Mouse (Mus musculus): ENCODE measurements around the gene Bco2. TPM values are rescaled to one million over a fixed set of nuclear protein-coding genes. Genes with fewer than 3 reads are reported as not detected.

Gene Bco2
- total and polyA plus RNA-seq, 2 experiments from 2014 or later: 0.65 to 0.76 TPM

DNA sequence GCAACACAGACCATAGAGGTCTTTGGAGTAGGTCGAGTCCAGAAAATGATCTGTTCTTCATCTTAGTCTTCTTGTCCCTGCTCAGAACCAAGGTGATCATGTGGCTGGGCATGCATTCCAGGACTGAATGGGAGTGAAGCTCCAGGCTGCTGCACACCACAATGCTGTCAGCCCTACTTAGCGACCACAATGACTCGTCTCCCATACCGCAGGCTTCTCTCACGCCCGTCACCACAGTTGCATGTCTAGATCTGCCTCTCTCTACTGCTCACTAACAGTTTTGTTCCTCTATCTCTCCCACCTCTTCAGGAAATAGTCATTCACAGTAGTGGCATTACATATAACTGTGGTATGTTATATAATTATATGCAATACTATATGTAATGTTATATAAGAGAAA, 34.2 kb downstream of the Bco2 start:
- TF ChIP-seq CTCF (IDR thresholded peaks at IDR 0.05; ENCODE audit: low read depth): no peak
- DNase-seq: no peak
- no peaks in the 10 kb centered on the region for H3K27me3 ChIP-seq (ENCODE audit: insufficient read depth, low read length)
- WGBS: 88% methylated on average over 6 of the region's 6 CpGs
- no peak overlapping the region for H3K4me2 ChIP-seq (ENCODE audit: low read depth)
- no peaks in the 10 kb centered on the region for H3K4me1 ChIP-seq (ENCODE audit: insufficient read depth)
- H3K27ac ChIP-seq (ENCODE audit: low read depth, low read length): no peak overlapping the region
- H3K36me3 ChIP-seq (ENCODE audit: insufficient read depth): no peaks in the 10 kb centered on the region
- ATAC-seq: no peak
- H3K9me3 ChIP-seq (ENCODE audit: low read length): no peaks in the 10 kb centered on the region
- H3K9ac ChIP-seq: no peak overlapping the region
- no peak overlapping the region for H3K4me3 ChIP-seq (ENCODE audit: low read depth, low read length)

DNA sequence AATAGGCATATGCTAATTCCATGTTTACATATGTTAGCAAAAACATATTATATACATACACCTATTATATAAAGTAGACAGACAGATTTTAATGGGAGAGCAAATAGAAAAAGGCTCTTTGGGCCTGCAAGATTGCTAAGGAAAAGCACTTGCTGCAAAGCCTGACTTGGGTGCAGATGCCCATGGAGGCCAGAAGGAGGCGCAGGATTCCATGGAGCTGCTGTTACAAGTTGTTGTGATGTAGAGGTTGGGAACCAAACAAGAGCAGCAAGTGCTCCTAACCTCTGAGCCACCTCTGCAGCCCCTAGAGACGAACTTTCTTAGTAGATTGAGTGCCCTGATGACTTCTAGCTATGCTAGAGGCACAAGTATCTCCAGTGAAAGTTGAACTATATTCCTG, 36.2 kb downstream of the Bco2 start:
- ATAC-seq: no peak
- Histone ChIP-seq H3K27me3 (ENCODE audit: insufficient read depth, low read length) (no peaks in the 10 kb centered on the region), H3K36me3 (ENCODE audit: insufficient read depth) (no peaks in the 10 kb centered on the region), H3K4me1 (ENCODE audit: insufficient read depth) (no peaks in the 10 kb centered on the region), H3K9ac (no peak overlapping the region), H3K4me2 (ENCODE audit: low read depth) (no peak overlapping the region), H3K27ac (ENCODE audit: low read depth, low read length) (no peak overlapping the region), H3K4me3 (ENCODE audit: low read depth, low read length) (no peak overlapping the region), H3K9me3 (ENCODE audit: low read length) (no peaks in the 10 kb centered on the region)
- peak; percentile 51 for TF ChIP-seq CTCF (IDR thresholded peaks at IDR 0.05; ENCODE audit: low read depth)
- DNase-seq: no peak
- WGBS: 8% methylated on average over 2 of the region's 2 CpGs

DNA sequence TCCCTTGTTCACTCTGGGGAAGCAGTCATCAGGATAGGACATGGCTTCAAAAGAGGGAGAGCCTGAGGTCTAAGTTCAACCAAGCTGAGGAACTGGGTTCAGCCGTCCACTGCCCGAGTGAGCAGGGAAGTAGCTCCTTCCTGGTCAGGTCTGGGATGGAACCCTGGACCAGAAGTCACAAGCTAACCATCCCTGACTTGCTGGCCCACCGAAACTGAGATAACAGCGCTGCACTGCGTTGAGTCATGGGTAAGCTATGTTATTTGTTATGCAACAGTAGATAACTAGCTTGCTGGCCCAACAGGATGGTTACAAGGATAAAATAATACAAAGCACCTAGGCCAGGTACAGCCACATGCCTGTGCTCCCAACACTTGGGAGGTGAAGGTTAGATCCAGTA, 39.5 kb downstream of the Bco2 start:
- no peak for TF ChIP-seq CTCF (IDR thresholded peaks at IDR 0.05; ENCODE audit: low read depth)
- no peaks in the 10 kb centered on the region for H3K9me3 ChIP-seq (ENCODE audit: low read length)
- no peak for ATAC-seq
- no peak overlapping the region for H3K9ac ChIP-seq
- no peak overlapping the region for H3K4me2 ChIP-seq (ENCODE audit: low read depth)
- no peaks in the 10 kb centered on the region for H3K27me3 ChIP-seq (ENCODE audit: insufficient read depth, low read length)
- H3K27ac ChIP-seq (ENCODE audit: low read depth, low read length): no peak overlapping the region
- H3K4me1 ChIP-seq (ENCODE audit: insufficient read depth): no peaks in the 10 kb centered on the region
- DNase-seq: no peak
- no peak overlapping the region for H3K4me3 ChIP-seq (ENCODE audit: low read depth, low read length)
- 92% methylated on average over 5 of the region's 5 CpGs for WGBS
- no peaks in the 10 kb centered on the region for H3K36me3 ChIP-seq (ENCODE audit: insufficient read depth)

DNA sequence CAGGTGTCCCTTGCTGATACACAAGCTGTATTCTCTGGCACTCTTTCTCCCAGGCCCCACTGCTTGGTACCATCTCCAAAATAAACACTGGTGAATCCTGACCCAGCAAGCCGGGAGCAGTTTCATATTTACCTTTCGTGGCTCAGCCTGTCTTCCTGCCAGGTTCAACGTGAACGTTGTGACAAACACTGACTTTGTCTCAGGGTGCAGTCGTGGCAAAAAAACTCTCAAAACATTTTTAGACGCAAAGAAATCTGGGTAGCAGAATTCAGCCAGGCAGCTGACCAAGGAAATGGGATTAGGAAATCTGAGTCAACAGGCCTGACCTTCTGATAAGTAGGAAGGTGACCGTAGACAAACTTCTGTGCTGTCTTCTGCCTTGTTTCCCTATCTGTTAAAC, 47.4 kb downstream of the Bco2 start:
- Histone ChIP-seq H3K4me1 (ENCODE audit: insufficient read depth) (no peaks in the 10 kb centered on the region), H3K27ac (ENCODE audit: low read depth, low read length) (no peak overlapping the region), H3K9me3 (ENCODE audit: low read length) (no peaks in the 10 kb centered on the region), H3K36me3 (ENCODE audit: insufficient read depth) (no peaks in the 10 kb centered on the region), H3K4me2 (ENCODE audit: low read depth) (no peak overlapping the region), H3K9ac (no peak overlapping the region), H3K4me3 (ENCODE audit: low read depth, low read length) (no peak overlapping the region), H3K27me3 (ENCODE audit: insufficient read depth, low read length) (no peaks in the 10 kb centered on the region)
- ATAC-seq: no peak
- no peak for DNase-seq
- no peak for TF ChIP-seq CTCF (IDR thresholded peaks at IDR 0.05; ENCODE audit: low read depth)
- 83% methylated on average over 7 of the region's 7 CpGs for WGBS

DNA sequence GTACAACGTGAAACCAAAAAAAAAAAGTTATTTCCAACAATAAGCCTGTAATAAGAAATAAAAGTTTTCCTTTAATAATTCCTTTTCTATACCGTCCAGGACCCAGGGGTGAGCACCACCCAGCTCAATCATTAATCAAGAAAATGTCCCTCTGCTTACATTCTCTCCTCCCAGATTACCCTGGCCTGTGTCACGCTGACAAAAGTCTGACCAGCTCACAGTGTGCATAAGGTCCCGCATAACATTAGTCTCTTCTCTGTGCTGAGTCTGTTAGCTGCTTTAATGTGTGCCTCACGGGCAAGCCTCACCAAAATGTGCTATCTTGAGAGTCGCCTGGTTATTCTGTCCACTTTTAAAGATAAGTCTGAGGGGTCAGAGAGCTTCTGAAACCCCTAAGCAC, 49.6 kb downstream of the Bco2 start:
- DNase-seq: no peak
- 63% methylated on average over 6 of the region's 6 CpGs for WGBS
- ATAC-seq: no peak

DNA sequence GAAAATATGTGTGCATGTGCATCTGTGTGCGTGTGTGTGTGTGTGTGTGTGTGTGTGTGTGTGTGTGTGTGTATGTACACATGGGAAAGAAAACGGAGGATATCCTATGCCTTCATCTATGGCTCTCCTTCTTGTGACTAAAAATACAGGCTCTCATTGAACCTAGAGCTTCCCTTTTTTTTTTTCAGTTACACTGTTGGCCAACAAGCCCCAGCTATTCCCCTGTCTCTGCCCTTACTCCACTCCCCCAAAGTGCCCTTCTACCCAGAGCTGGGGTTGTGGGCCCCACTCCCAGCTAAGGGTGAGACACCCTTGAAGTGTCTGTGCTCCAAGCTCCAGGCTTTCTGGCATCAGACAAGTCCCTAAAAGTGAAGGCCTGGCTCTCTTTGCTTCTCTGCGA, 52.0 kb downstream of the Bco2 start:
- H3K36me3 ChIP-seq (ENCODE audit: insufficient read depth): no peaks in the 10 kb centered on the region
- no peak overlapping the region for H3K4me2 ChIP-seq (ENCODE audit: low read depth)
- no peak for ATAC-seq
- no peak overlapping the region for H3K27ac ChIP-seq (ENCODE audit: low read depth, low read length)
- 93% methylated on average over 3 of the region's 3 CpGs for WGBS
- H3K9ac ChIP-seq: no peak overlapping the region
- no peaks in the 10 kb centered on the region for H3K27me3 ChIP-seq (ENCODE audit: insufficient read depth, low read length)
- H3K4me3 ChIP-seq (ENCODE audit: low read depth, low read length): no peak overlapping the region
- no peaks in the 10 kb centered on the region for H3K4me1 ChIP-seq (ENCODE audit: insufficient read depth)
- no peaks in the 10 kb centered on the region for H3K9me3 ChIP-seq (ENCODE audit: low read length)
- no peak for TF ChIP-seq CTCF (IDR thresholded peaks at IDR 0.05; ENCODE audit: low read depth)
- DNase-seq: no peak

More for the DNA sequence above, 49.6 kb downstream of the Bco2 start:
- H3K27me3 ChIP-seq (ENCODE audit: insufficient read depth, low read length): no peaks in the 10 kb centered on the region
- TF ChIP-seq CTCF (IDR thresholded peaks at IDR 0.05; ENCODE audit: low read depth): no peak
- H3K36me3 ChIP-seq (ENCODE audit: insufficient read depth): no peaks in the 10 kb centered on the region
- H3K9me3 ChIP-seq (ENCODE audit: low read length): no peaks in the 10 kb centered on the region
- no peaks in the 10 kb centered on the region for H3K4me1 ChIP-seq (ENCODE audit: insufficient read depth)
- H3K4me2 ChIP-seq (ENCODE audit: low read depth): no peak overlapping the region
- H3K9ac ChIP-seq: no peak overlapping the region
- no peak overlapping the region for H3K4me3 ChIP-seq (ENCODE audit: low read depth, low read length)
- no peak overlapping the region for H3K27ac ChIP-seq (ENCODE audit: low read depth, low read length)

DNA sequence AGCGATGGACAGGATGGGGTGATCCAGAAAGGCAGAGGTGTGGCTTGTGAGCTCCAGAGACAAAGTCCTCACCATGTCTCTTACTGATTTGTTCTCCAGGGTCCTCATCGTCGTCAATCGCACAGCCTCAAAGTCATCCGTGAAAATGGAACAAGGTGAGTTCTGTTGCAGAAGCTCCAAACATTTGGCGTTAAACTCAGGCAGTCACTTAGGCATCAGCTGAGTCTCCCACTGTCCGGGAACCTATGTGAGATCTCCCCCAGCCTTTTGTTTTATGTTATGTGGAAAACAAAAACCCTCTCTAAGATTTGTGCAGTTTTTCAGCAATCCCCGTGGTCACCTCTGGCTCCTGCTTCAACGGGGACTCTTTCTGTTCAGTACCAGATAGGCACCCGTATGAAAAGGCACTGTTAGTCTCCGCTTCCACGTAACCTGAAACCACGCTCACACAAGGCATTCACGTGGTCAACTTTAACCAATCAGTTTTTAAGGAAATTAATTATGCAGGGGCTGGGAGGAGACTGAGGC, 53.9 kb downstream of the Bco2 start:
- Histone ChIP-seq H3K36me3 (ENCODE audit: insufficient read depth) (no peaks in the 10 kb centered on the region), H3K9me3 (ENCODE audit: low read length) (no peaks in the 10 kb centered on the region), H3K27ac (ENCODE audit: low read depth, low read length) (peak overlapping the region; percentile 29; the same call in 1 of the 2 replicates), H3K4me2 (ENCODE audit: low read depth) (peak overlapping the region; percentile 37), H3K4me3 (ENCODE audit: low read depth, low read length) (peak overlapping the region; percentile 25), H3K27me3 (ENCODE audit: insufficient read depth, low read length) (no peaks in the 10 kb centered on the region), H3K4me1 (ENCODE audit: insufficient read depth) (no peaks in the 10 kb centered on the region), H3K9ac (peak overlapping the region; percentile 18)
- 31% methylated on average over 14 of the region's 14 CpGs for WGBS
- peak; percentile 64 for DNase-seq
- peak; percentile 90 for ATAC-seq
- no peak for TF ChIP-seq CTCF (IDR thresholded peaks at IDR 0.05; ENCODE audit: low read depth)

Data from forebrain, postnatal 0 days (tissue).